Mouse (Mus musculus) embryonic facial prominence, embryonic 13.5 days (tissue): ENCODE results near the gene Filip1l. TPM values are rescaled to one million over a fixed set of nuclear protein-coding genes. Genes with fewer than 3 reads are reported as not detected.

Experiments
- ATAC-seq: fragments of 200-750 bp; cut with Nextera tagmentation; 2 replicates; pipeline ENCODE4 v1.8.0; 2017; ENCODE audit warnings: low read depth; ENCODE audit not compliant: insufficient number of reproducible peaks, insufficient read depth, low FRiP score, low TSS enrichment
- H3K27ac ChIP-seq: fragments of 300-500 bp; sonication (generic); 2 replicates; pipeline ENCODE4 v1.5.1; 2015; ENCODE audit warnings: moderate library complexity, mild to moderate bottlenecking, inconsistent platforms
- H3K27me3 ChIP-seq: fragments of 300-500 bp; sonication (generic); 2 replicates; pipeline ENCODE4 v1.6.1; 2015; ENCODE audit warnings: mild to moderate bottlenecking, inconsistent platforms
- H3K36me3 ChIP-seq: fragments of 300-500 bp; sonication (generic); 2 replicates; pipeline ENCODE4 v1.6.1; 2015; ENCODE audit warnings: mild to moderate bottlenecking, inconsistent platforms
- H3K4me1 ChIP-seq: fragments of 300-500 bp; sonication (generic); 2 replicates; pipeline ENCODE4 v1.6.1; 2015; ENCODE audit warnings: inconsistent platforms
- H3K4me2 ChIP-seq: fragments of 300-500 bp; sonication (generic); 2 replicates; pipeline ENCODE4 v1.6.1; 2015; ENCODE audit warnings: moderate library complexity, mild to moderate bottlenecking, inconsistent platforms
- H3K4me3 ChIP-seq: fragments of 300-500 bp; sonication (generic); 2 replicates; pipeline ENCODE4 v1.5.1; 2015; ENCODE audit warnings: mild to moderate bottlenecking, inconsistent platforms
- H3K9ac ChIP-seq: fragments of 300-500 bp; sonication (generic); 2 replicates; pipeline ENCODE4 v1.6.1; 2015; ENCODE audit warnings: mild to moderate bottlenecking, inconsistent platforms
- H3K9me3 ChIP-seq: fragments of 300-500 bp; sonication (generic); 2 replicates; pipeline ENCODE4 v1.6.1; 2016; ENCODE audit warnings: inconsistent platforms
- WGBS: fragments of 180-500 bp; shearing (Covaris S2); methylation state at CpG from one replicate; pipeline ENCODE4 v1.1.7; 2015; ENCODE audit warnings: mixed read lengths; 5-methylcytosine and 5-hydroxymethylcytosine counted together
- polyA plus RNA-seq: library from polyadenylated mRNA; unstranded; fragments of >200 nt; fragmentation: Nextera tagmentation; extraction: Ambion mirVana; gene quantifications from 2 replicates; pipeline ENCODE4 v1.2.1, GENCODE M21; 2015

Filip1l gene
- polyA plus RNA-seq, 1 experiment from 2014 or later: 24.0 TPM

DNA sequence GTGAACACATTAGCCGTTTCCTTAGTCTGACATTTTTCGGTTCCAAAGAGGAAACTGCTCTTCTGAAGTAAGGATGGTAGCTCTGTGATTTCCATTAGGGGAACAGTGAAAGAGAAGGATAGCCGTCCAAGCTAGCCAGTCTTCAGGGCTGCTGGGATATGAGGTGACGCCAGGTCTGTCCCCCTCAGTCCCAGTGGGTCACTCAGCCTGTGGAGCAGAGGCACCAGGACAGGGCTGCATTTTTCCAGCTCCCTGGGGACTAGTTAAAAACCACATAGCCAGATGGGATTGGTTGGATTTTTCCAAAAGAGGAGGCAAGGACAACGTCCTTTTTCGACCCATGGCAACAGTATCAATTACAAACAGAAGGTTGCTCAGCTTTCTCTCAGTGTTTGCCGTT lies 25.9 kb upstream of the Filip1l start:
- Histone ChIP-seq H3K9ac (no peak overlapping the region), H3K9me3 (no peaks in the 10 kb centered on the region), H3K4me3 (no peak overlapping the region), H3K27ac (no peak overlapping the region), H3K4me1 (peaks cover 6% of the 10 kb centered on the region; the same call in 1 of the 2 replicates), H3K4me2 (no peak overlapping the region), H3K27me3 (no peaks in the 10 kb centered on the region), H3K36me3 (no peaks in the 10 kb centered on the region)
- 48% methylated on average over 7 of the region's 7 CpGs for WGBS
- ATAC-seq: no peak

DNA sequence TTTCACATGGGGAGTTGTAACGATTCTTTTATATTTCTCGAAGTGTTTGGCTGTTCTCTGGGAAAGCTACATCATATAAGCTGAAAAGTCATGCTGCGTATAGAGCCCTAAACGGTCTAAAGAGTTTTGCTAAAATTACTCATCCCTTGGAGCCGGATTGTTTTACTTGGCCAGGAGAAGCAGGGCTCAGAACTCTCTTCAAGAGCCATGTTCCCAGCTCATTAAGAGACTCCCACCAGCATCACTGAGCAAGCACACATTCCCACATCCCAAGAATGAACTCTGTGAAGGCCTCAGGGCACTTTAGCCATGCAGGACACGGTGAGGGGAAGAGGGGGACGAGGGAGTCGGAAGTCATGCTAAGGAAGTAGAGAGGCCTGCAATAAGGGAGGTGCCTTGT lies 23.9 kb upstream of the Filip1l start:
- H3K27ac ChIP-seq: 0 out of 2 replicates have a peak overlapping the region, but pooled peaks have one; percentile 5
- H3K27me3 ChIP-seq: no peaks in the 10 kb centered on the region
- H3K9ac ChIP-seq: no peak overlapping the region
- no peaks in the 10 kb centered on the region for H3K36me3 ChIP-seq
- H3K4me1 ChIP-seq: peaks cover 6% of the 10 kb centered on the region; the same call in 1 of the 2 replicates
- H3K4me3 ChIP-seq: no peak overlapping the region
- no peak overlapping the region for H3K4me2 ChIP-seq
- H3K9me3 ChIP-seq: no peaks in the 10 kb centered on the region
- no peak for ATAC-seq
- WGBS: 65% methylated on average over 8 of the region's 8 CpGs

DNA sequence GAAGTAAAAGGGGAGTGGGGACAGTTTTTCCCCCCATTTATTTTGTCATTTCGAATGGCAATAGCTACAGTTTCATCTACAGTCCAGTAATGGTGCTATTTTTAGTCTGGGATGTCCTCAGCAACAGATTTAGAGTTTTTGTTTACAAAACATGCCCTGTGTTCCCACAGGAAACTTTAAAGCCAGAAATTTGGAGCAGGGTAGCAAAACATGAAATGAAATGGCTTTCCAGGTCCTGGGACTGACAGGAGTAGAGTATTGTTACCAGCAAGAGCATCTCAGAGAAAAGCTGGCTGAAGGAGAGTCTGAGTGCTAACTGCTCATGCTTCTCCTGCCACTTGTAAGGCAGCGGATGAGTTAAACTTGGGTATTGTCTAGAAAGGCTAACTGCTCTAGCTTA lies 22.8 kb upstream of the Filip1l start:
- no peak overlapping the region for H3K9ac ChIP-seq
- WGBS: 88% methylated on average over 2 of the region's 2 CpGs
- ATAC-seq: no peak
- H3K4me3 ChIP-seq: no peak overlapping the region
- H3K27ac ChIP-seq: no peak overlapping the region
- H3K27me3 ChIP-seq: no peaks in the 10 kb centered on the region
- no peaks in the 10 kb centered on the region for H3K36me3 ChIP-seq
- H3K9me3 ChIP-seq: no peaks in the 10 kb centered on the region
- H3K4me1 ChIP-seq: peaks cover 6% of the 10 kb centered on the region; the same call in 1 of the 2 replicates
- H3K4me2 ChIP-seq: no peak overlapping the region

DNA sequence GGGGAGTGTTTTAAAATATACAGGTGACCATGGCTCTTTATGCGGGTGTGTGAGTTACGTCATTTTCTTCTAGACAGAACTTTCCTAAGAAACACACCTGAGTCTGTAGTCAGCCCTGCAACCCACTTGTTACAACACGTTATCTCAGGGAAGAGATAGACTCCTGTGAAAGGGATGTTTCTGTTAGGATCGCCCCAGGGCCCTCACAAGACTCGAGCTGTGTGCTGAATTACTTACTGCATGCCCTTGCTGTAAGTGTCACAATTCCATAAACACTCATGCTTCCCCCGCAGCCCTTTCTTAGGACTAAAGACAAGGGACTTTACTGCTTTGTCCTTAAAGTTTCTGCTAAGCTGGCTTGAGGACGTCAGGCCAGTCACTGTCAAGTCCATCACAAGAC lies 20.6 kb upstream of the Filip1l start:
- Histone ChIP-seq H3K4me2 (no peak overlapping the region), H3K9ac (no peak overlapping the region), H3K27ac (no peak overlapping the region), H3K36me3 (no peaks in the 10 kb centered on the region), H3K4me1 (peaks cover 6% of the 10 kb centered on the region; the same call in 1 of the 2 replicates), H3K27me3 (no peaks in the 10 kb centered on the region), H3K9me3 (no peaks in the 10 kb centered on the region), H3K4me3 (no peak overlapping the region)
- ATAC-seq: no peak
- WGBS: 63% methylated on average over 7 of the region's 7 CpGs

DNA sequence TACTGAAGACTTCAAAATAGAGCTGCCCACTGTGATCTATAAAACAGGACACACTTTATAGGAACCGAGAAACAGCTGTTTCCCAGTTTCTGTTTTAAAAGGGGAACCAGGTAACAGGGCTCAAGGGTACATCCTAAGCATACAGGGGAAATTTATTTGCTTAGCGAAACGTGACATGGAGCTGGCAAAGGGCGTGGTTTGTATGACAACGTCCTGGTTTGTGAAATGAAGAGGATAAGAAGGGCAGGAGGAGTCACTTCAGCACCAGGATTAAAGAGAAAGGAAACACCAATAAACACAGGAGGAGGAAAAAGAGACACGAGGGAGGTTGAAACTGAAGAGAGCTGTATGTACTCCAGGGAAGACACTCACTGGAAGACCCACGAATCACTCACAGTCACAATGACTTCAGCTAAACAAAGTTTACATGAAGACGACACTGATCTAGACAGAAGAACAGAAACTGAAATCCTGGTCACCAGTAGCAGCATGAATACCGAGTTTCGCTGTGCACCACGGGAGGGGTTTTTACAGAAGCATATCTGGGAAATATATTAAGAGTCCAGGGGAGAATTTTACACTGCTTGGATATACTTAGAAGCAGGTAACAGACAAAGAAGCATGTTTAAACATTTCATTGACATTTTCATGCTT lies 16.0 kb upstream of the Filip1l start:
- Histone ChIP-seq H3K27ac (no peak overlapping the region), H3K27me3 (no peaks in the 10 kb centered on the region), H3K4me1 (peaks cover 30% of the 10 kb centered on the region), H3K9me3 (no peaks in the 10 kb centered on the region), H3K9ac (no peak overlapping the region), H3K4me3 (no peak overlapping the region), H3K36me3 (no peaks in the 10 kb centered on the region), H3K4me2 (no peak overlapping the region)
- 69% methylated on average over 11 of the region's 11 CpGs for WGBS
- no peak for ATAC-seq

DNA sequence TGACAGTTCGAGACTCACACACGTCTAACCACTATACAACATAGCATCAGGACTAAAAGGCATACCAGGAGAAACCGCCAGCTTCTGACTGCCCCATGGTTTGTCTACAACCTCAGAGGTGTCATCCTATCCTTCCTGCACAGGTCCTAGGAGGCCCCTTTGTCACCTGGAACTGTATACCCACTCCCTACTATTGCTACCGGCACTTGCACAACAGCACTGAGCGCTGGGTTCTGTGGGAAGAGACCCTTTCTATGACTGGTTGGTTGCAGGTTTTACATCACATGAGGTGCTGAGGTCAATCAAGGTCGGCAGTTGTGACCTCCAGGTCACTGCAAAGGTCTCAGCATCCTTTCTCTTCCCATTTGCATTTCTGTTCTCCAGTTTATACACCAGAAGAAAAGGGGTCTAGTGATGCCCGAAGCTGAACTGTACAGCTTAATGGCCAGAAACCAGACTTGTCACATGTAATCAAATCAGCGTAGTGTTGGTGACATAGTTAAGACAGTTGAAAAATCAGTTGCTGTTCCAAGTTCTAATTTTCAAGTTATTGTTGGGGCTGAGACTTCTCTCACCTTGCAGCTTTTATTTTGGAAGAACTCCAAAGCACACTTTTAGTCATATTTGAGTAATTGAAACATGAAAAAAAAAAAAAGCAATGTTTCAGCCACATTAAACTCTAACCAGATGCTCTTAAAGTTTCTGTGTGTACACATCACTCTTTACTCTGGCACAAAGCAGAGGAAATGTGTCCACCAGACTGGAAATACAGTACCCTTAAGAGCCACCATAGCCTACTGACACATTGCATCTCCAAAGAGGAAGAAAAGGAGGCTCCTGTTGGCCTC lies 12.9 kb upstream of the Filip1l start:
- Histone ChIP-seq H3K27me3 (no peaks in the 10 kb centered on the region), H3K9me3 (no peaks in the 10 kb centered on the region), H3K4me2 (no peak overlapping the region), H3K9ac (no peak overlapping the region), H3K4me1 (peaks cover 30% of the 10 kb centered on the region), H3K27ac (no peak overlapping the region), H3K36me3 (no peaks in the 10 kb centered on the region), H3K4me3 (no peak overlapping the region)
- ATAC-seq: no peak
- 63% methylated on average over 8 of the region's 8 CpGs for WGBS

DNA sequence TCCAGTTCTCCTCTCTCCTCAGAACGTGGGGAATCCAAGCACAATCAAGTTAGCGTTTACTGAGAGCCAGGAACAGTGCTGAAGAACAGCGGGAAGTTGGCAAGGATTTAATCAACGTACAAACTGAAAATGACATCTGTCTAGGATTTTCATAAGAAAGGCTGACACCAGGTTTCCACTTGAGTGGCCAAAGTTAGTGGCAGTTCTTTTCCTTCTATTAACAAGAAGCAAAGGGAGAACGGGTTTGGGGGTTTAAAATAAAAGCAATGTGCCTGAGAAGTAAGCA lies 12.3 kb upstream of the Filip1l start:
- Histone ChIP-seq H3K4me2 (no peak overlapping the region), H3K9ac (no peak overlapping the region), H3K36me3 (no peaks in the 10 kb centered on the region), H3K27ac (no peak overlapping the region), H3K27me3 (no peaks in the 10 kb centered on the region), H3K4me1 (peaks cover 30% of the 10 kb centered on the region), H3K4me3 (no peak overlapping the region), H3K9me3 (no peaks in the 10 kb centered on the region)
- no peak for ATAC-seq
- WGBS: 32% methylated on average over 5 of the region's 5 CpGs

DNA sequence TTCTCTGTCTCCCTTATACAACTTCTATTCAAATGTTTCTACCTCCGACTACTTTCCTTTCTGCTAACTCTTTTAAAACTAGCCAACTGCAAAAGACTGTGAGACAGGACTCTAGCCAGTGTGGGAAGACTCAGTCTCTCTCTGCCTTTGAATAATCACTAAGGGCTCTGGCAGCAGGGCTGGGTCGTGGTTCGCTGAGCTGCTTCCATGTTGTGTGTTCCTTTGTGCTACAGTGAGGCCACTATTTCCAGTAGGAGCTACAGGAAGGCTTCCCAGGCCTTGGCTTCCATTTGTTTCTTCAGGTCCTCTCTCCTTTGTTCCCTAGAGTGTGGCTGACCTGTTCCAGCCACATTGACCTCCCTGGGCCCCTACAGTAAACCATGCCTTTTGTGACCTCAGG lies 6.6 kb upstream of the Filip1l start:
- Histone ChIP-seq H3K4me2 (no peak overlapping the region), H3K9ac (no peak overlapping the region), H3K4me3 (no peak overlapping the region), H3K4me1 (no peaks in the 10 kb centered on the region), H3K36me3 (no peaks in the 10 kb centered on the region), H3K9me3 (no peaks in the 10 kb centered on the region), H3K27ac (no peak overlapping the region), H3K27me3 (no peaks in the 10 kb centered on the region)
- ATAC-seq: no peak
- WGBS: 85% methylated on average over 3 of the region's 3 CpGs

DNA sequence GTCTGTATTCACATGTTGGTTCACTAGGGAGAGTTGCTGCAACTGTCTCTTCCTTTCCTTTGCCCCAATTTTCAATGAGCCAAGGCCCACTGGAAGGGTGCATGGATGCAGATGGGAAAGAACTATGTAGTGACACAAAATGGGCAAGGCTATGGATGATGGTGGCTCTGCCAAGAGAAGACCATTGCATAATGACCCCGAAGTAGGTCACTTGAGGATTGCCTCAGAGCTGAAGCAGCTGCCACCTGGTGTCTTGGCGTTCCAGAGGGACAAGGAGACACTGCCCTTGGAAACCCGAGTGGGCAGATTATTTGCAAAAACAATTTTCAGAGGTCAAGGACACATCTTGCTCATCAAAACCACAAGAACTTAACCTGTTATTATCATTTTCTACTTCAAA lies 3.9 kb upstream of the Filip1l start:
- no peak overlapping the region for H3K4me3 ChIP-seq
- H3K27me3 ChIP-seq: no peaks in the 10 kb centered on the region
- peaks cover 12% of the 10 kb centered on the region for H3K4me1 ChIP-seq
- 76% methylated on average over 3 of the region's 3 CpGs for WGBS
- H3K27ac ChIP-seq: no peak overlapping the region
- no peaks in the 10 kb centered on the region for H3K36me3 ChIP-seq
- no peak overlapping the region for H3K9ac ChIP-seq
- ATAC-seq: no peak
- no peak overlapping the region for H3K4me2 ChIP-seq
- H3K9me3 ChIP-seq: no peaks in the 10 kb centered on the region

DNA sequence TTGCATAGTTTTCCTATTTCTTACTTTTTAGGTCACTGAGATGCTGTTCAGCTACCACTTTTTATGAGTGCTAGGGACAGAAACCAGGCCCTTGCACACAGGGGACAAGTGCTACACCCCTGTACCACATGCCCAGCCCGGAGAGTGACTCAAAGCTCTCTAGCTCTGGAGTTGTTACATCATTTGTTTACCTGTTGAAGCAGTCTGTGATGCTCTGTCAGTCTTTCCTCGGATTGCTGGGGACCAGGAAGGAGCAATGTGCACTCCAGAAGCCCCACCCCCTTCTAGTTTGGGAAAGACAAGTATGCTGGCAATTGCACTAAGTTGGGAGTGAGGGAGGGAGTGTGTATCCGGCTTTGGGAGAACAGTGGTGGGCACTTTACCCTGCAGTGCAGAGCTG lies 3.2 kb upstream of the Filip1l start:
- peaks cover 18% of the 10 kb centered on the region for H3K4me1 ChIP-seq
- no peaks in the 10 kb centered on the region for H3K27me3 ChIP-seq
- H3K4me3 ChIP-seq: no peak overlapping the region
- no peaks in the 10 kb centered on the region for H3K36me3 ChIP-seq
- H3K9me3 ChIP-seq: no peaks in the 10 kb centered on the region
- H3K4me2 ChIP-seq: no peak overlapping the region
- no peak for ATAC-seq
- 49% methylated on average over 3 of the region's 3 CpGs for WGBS
- H3K27ac ChIP-seq: no peak overlapping the region
- H3K9ac ChIP-seq: no peak overlapping the region

DNA sequence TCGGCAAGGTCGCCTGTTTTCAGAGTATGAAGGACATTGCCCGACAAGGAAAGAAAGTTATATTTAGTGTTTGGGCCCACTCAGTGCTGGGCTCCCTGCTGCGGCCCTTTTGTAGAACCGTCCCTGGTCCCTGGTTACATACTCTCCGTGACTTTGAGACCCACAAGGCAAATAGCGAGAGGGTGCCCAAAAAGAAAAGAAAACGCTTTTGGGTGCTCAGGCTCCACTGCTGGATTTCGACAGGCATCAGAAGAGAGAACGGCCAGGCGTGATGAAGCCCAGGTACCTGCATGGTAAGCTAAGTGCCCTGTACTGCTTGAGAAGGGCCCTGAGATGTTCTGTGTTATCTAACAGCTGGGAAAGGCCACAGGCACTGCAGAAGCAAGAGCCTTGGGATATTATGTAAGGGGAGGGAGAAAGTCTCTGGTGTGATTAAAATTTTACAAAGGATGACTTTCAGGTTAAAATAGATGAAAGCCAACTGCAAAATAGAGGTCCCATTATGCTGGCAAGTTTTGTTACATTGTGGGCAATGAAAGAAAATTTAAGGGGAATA lies 351 bp downstream of the Filip1l start:
- H3K4me3 ChIP-seq: no peak overlapping the region
- H3K9ac ChIP-seq: no peak overlapping the region
- peaks cover 19% of the 10 kb centered on the region for H3K4me1 ChIP-seq
- H3K27me3 ChIP-seq: no peaks in the 10 kb centered on the region
- no peak overlapping the region; the same call in 1 of the 2 replicates for H3K27ac ChIP-seq
- no peaks in the 10 kb centered on the region for H3K36me3 ChIP-seq
- WGBS: 76% methylated on average over 11 of the region's 11 CpGs
- H3K4me2 ChIP-seq: no peak overlapping the region
- H3K9me3 ChIP-seq: no peaks in the 10 kb centered on the region
- no peak for ATAC-seq

DNA sequence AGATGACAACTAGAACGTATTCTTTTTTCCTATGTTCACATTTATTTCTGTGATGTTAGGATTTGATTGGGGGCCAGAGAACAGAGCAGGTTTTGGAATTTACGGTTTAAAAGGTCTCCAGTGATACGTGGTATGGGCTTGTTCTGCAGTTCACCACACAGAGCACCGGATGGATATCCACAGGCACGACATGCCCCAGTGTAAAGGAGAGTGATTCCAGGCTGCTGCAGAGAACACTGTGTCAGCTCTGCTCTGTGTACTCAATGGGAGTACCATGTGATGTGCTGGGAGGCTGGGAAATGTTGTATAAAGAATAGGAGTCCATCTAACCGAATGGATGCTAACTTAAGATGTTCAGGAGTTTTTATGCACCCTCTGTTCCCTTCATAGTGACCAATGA lies 1.0 kb downstream of the Filip1l start:
- H3K36me3 ChIP-seq: no peaks in the 10 kb centered on the region
- H3K4me3 ChIP-seq: no peak overlapping the region
- no peak overlapping the region for H3K27ac ChIP-seq
- peaks cover 19% of the 10 kb centered on the region for H3K4me1 ChIP-seq
- no peaks in the 10 kb centered on the region for H3K27me3 ChIP-seq
- no peak for ATAC-seq
- H3K4me2 ChIP-seq: no peak overlapping the region
- H3K9ac ChIP-seq: no peak overlapping the region
- WGBS: 41% methylated on average over 6 of the region's 6 CpGs
- no peaks in the 10 kb centered on the region for H3K9me3 ChIP-seq
